Mouse (Mus musculus) neural tube, embryonic 11.5 days (tissue): ENCODE results near the gene Lypd6. TPM values are rescaled to one million over a fixed set of nuclear protein-coding genes. Genes with fewer than 3 reads are reported as not detected.

Experiments
- ATAC-seq: fragments of 200-750 bp; cut with Nextera tagmentation; 2 replicates; pipeline ENCODE4 v1.8.0; 2017; ENCODE audit warnings: moderate number of reproducible peaks, mild to moderate bottlenecking, moderate TSS enrichment, moderate library complexity; ENCODE audit not compliant: insufficient read depth, low FRiP score, low TSS enrichment
- DNase-seq: peaks from one replicate; pipeline ENCODE4 v3.0.0-alpha.2; 2015; ENCODE audit warnings: low spot score
- H3K27ac ChIP-seq: fragments of 300-500 bp; sonication (generic); 2 replicates; pipeline ENCODE4 v1.5.1; 2014; ENCODE audit warnings: low read depth, mild to moderate bottlenecking, low read length
- H3K27me3 ChIP-seq: fragments of 300-500 bp; sonication (generic); 2 replicates; pipeline ENCODE4 v1.6.1; 2014; ENCODE audit warnings: mild to moderate bottlenecking, low read length, mixed read lengths; ENCODE audit not compliant: control insufficient read depth, insufficient read depth
- H3K36me3 ChIP-seq: fragments of 300-500 bp; sonication (generic); 2 replicates; pipeline ENCODE4 v1.6.1; 2014; ENCODE audit warnings: mild to moderate bottlenecking, low read length, moderate library complexity, mixed read lengths; ENCODE audit not compliant: control insufficient read depth, insufficient read depth
- H3K4me1 ChIP-seq: fragments of 300-500 bp; sonication (generic); 2 replicates; pipeline ENCODE4 v1.6.1; 2014; ENCODE audit warnings: low read length, mixed read lengths; ENCODE audit not compliant: control insufficient read depth, insufficient read depth
- H3K4me2 ChIP-seq: fragments of 300-500 bp; sonication (generic); 2 replicates; pipeline ENCODE4 v1.6.1; 2014; ENCODE audit warnings: low read depth, mild to moderate bottlenecking, moderate library complexity
- H3K4me3 ChIP-seq: fragments of 300-500 bp; sonication (generic); 2 replicates; pipeline ENCODE4 v1.5.1; 2014; ENCODE audit warnings: low read depth, low read length
- H3K9ac ChIP-seq: fragments of 300-500 bp; sonication (generic); 2 replicates; pipeline ENCODE4 v1.6.1; 2014; ENCODE audit warnings: mild to moderate bottlenecking, low read length
- H3K9me3 ChIP-seq: fragments of 300-500 bp; sonication (generic); 2 replicates; pipeline ENCODE4 v1.6.1; 2016; ENCODE audit warnings: low read length; ENCODE audit not compliant: control insufficient read depth
- WGBS: fragments of 180-500 bp; shearing (Covaris S2); extraction: QIAGEN DNeasy Blood & Tissue Kit; methylation state at CpG from one replicate; pipeline ENCODE4 v1.1.7; 2014; 5-methylcytosine and 5-hydroxymethylcytosine counted together
- polyA plus RNA-seq: library from polyadenylated mRNA; unstranded; fragments of >200 nt; fragmentation: Nextera tagmentation; extraction: Ambion mirVana; gene quantifications from 2 replicates; pipeline ENCODE4 v1.2.1, GENCODE M21; 2014

Gene Lypd6
- polyA plus RNA-seq, 1 experiment from 2014 or later = 6.2 TPM

GRCm38 (mm10) chr2:50166082-50166481 is 99.9 kb downstream of the Lypd6 start:
- Histone ChIP-seq H3K4me1 (no peaks in the 10 kb centered on the region), H3K9ac (no peak overlapping the region), H3K36me3 (no peaks in the 10 kb centered on the region), H3K4me3 (no peak overlapping the region), H3K9me3 (no peaks in the 10 kb centered on the region; the same call in 1 of the 2 replicates), H3K27me3 (no peaks in the 10 kb centered on the region), H3K4me2 (no peak overlapping the region), H3K27ac (no peak overlapping the region)
- 57% methylated on average over 5 of the region's 5 CpGs for WGBS
- ATAC-seq (no peak), DNase-seq (no peak)

- Histone ChIP-seq H3K9me3 (no peaks in the 10 kb centered on the region; the same call in 1 of the 2 replicates), H3K4me2 (no peak overlapping the region), H3K27ac (no peak overlapping the region), H3K36me3 (no peaks in the 10 kb centered on the region), H3K9ac (no peak overlapping the region), H3K4me1 (no peaks in the 10 kb centered on the region), H3K4me3 (no peak overlapping the region), H3K27me3 (no peaks in the 10 kb centered on the region)
- 78% methylated on average over 12 of the region's 12 CpGs for WGBS
- DNase-seq (no peak), ATAC-seq (no peak)
Observed at GRCm38 (mm10) chr2:50173730-50174528, 107.7 kb downstream of the Lypd6 start.

- no peak overlapping the region for H3K9ac ChIP-seq
- no peak overlapping the region for H3K4me2 ChIP-seq
- H3K9me3 ChIP-seq = no peaks in the 10 kb centered on the region
- H3K4me1 ChIP-seq = no peaks in the 10 kb centered on the region
- no peak overlapping the region for H3K4me3 ChIP-seq
- 75% methylated on average over 4 of the region's 4 CpGs for WGBS
- H3K27ac ChIP-seq = no peak overlapping the region
- H3K27me3 ChIP-seq = no peaks in the 10 kb centered on the region
- no peak for DNase-seq
- H3K36me3 ChIP-seq = no peaks in the 10 kb centered on the region
- no peak for ATAC-seq
Observed at GRCm38 (mm10) chr2:50175709-50176108, 109.5 kb downstream of the Lypd6 start.

- H3K27me3 ChIP-seq = no peaks in the 10 kb centered on the region
- H3K27ac ChIP-seq = no peak overlapping the region
- WGBS = 92% methylated on average over 5 of the region's 5 CpGs
- no peaks in the 10 kb centered on the region for H3K4me1 ChIP-seq
- H3K9me3 ChIP-seq = no peaks in the 10 kb centered on the region
- H3K4me3 ChIP-seq = no peak overlapping the region
- H3K9ac ChIP-seq = no peak overlapping the region
- no peak for ATAC-seq
- H3K4me2 ChIP-seq = no peak overlapping the region
- DNase-seq = no peak
- H3K36me3 ChIP-seq = no peaks in the 10 kb centered on the region
Observed at GRCm38 (mm10) chr2:50179164-50179563, 112.9 kb downstream of the Lypd6 start.

GRCm38 (mm10) chr2:50180423-50180822 is 114.2 kb downstream of the Lypd6 start:
- no peaks in the 10 kb centered on the region for H3K27me3 ChIP-seq
- H3K4me1 ChIP-seq = no peaks in the 10 kb centered on the region
- ATAC-seq = no peak
- H3K4me3 ChIP-seq = no peak overlapping the region
- H3K4me2 ChIP-seq = no peak overlapping the region
- H3K27ac ChIP-seq = no peak overlapping the region
- H3K9me3 ChIP-seq = no peaks in the 10 kb centered on the region
- 93% methylated on average over 3 of the region's 3 CpGs for WGBS
- no peaks in the 10 kb centered on the region for H3K36me3 ChIP-seq
- DNase-seq = no peak
- H3K9ac ChIP-seq = no peak overlapping the region

GRCm38 (mm10) chr2:50181332-50181731 is 115.1 kb downstream of the Lypd6 start:
- no peak for DNase-seq
- H3K27me3 ChIP-seq = no peaks in the 10 kb centered on the region
- H3K9me3 ChIP-seq = no peaks in the 10 kb centered on the region
- H3K4me3 ChIP-seq = no peak overlapping the region
- H3K9ac ChIP-seq = no peak overlapping the region
- no peaks in the 10 kb centered on the region for H3K36me3 ChIP-seq
- no peak overlapping the region for H3K4me2 ChIP-seq
- no peak for ATAC-seq
- H3K27ac ChIP-seq = no peak overlapping the region
- no peaks in the 10 kb centered on the region for H3K4me1 ChIP-seq
- WGBS = 90% methylated on average over 3 of the region's 3 CpGs

- Histone ChIP-seq H3K36me3 (no peaks in the 10 kb centered on the region), H3K4me2 (no peak overlapping the region), H3K4me3 (no peak overlapping the region), H3K27me3 (no peaks in the 10 kb centered on the region), H3K4me1 (no peaks in the 10 kb centered on the region), H3K9me3 (no peaks in the 10 kb centered on the region), H3K9ac (no peak overlapping the region), H3K27ac (no peak overlapping the region)
- 17% methylated on average over 12 of the region's 12 CpGs for WGBS
- no peak for ATAC-seq
- no peak for DNase-seq
Observed at GRCm38 (mm10) chr2:50186711-50187405, 120.6 kb downstream of the Lypd6 start.

- H3K9me3 ChIP-seq = no peaks in the 10 kb centered on the region
- H3K4me3 ChIP-seq = no peak overlapping the region
- no peaks in the 10 kb centered on the region for H3K36me3 ChIP-seq
- ATAC-seq (no peak), DNase-seq (no peak)
- H3K4me1 ChIP-seq = no peaks in the 10 kb centered on the region
- H3K27ac ChIP-seq = no peak overlapping the region
- no peak overlapping the region for H3K4me2 ChIP-seq
- H3K9ac ChIP-seq = no peak overlapping the region
- 94% methylated on average over 3 of the region's 3 CpGs for WGBS
- H3K27me3 ChIP-seq = no peaks in the 10 kb centered on the region
Observed at GRCm38 (mm10) chr2:50188856-50189255, 122.6 kb downstream of the Lypd6 start.

GRCm38 (mm10) chr2:50196681-50197080 is 130.5 kb downstream of the Lypd6 start:
- DNase-seq (no peak), ATAC-seq (no peak)

More at GRCm38 (mm10) chr2:50196681-50197080, 130.5 kb downstream of the Lypd6 start:
- Histone ChIP-seq H3K4me2 (no peak overlapping the region), H3K27me3 (no peaks in the 10 kb centered on the region), H3K4me1 (no peaks in the 10 kb centered on the region), H3K36me3 (no peaks in the 10 kb centered on the region), H3K27ac (no peak overlapping the region), H3K9ac (no peak overlapping the region), H3K9me3 (no peaks in the 10 kb centered on the region), H3K4me3 (no peak overlapping the region)
- 89% methylated on average over 1 of the region's 1 CpGs for WGBS
